Mouse (Mus musculus): ENCODE results near the gene Tnfaip1.

- TF ChIP-seq POLR2A (IDR thresholded peaks at IDR 0.05; ENCODE audit: low read depth, low read length) = no peak
- no peak for TF ChIP-seq CTCF (conservative IDR thresholded peaks at IDR 0.05; ENCODE audit: insufficient read depth, insufficient read length, low read depth, low read length)
Observed at GRCm38 (mm10) chr11:78569806-78570205, 33.7 kb upstream of the Tnfaip1 start.
